Mouse (Mus musculus) stomach, postnatal 0 days (tissue): ENCODE data around the gene Psmd8.
"Not testable (repeated sequence)": the region's sequence is repeated elsewhere in the genome, so short reads cannot be mapped to it uniquely, and the experiment has no call there.

Source experiments
- CTCF ChIP-seq: IDR thresholded peaks from 2 replicates; pipeline ENCODE4 v1.5.1; 2016; ENCODE audit warnings: antibody characterized with exemption, low read depth, mild to moderate bottlenecking, moderate library complexity
- EP300 ChIP-seq: optimal IDR thresholded peaks from 2 replicates; pipeline ENCODE3; 2016; ENCODE audit warnings: antibody characterized with exemption

DNA sequence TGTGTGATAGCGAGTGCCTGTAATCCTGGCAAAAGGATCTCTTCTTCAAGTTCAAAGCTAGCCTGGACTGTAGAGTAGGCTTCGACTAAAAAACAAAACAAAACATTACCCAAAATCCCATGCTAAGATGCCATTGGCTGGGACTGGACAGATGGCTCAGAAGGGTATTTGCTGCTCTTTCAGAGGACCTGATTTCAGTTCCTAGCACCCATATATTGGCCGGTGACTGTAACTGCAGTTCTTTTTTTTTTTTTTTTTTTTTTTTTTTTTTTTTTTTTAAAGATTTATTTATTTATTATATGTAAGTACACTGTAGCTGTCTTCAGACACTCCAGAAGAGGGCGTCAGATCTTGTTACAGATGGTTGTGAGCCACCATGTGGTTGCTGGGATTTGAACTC, 41.3 kb downstream of the Psmd8 start:
- not testable (repeated sequence) for TF ChIP-seq CTCF, EP300
